ENCODE assay signal across 16 mouse cellular contexts in the genomic region with DNA sequence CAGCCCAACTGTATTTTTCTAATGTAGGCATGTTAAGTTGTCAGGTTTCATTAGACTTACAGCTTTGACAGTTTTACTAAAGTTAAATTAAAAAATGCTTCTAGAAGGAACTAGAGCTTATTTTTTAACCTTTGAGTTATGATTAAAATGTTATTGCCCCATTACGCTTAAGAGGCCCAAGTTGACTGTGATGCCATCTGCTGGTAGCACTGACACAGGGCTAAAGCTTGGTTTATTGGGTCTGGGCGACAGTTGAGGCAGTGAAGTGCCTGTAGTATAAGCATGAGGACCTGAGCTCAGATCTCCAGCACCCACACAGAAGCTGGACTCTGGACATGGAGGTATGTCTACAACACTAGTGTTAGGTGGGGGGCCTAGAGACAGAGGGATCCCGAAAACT. TPM values are rescaled to one million over a fixed set of nuclear protein-coding genes. Genes with fewer than 3 reads are reported as not detected.
DNase-seq lines count a peak whose midpoint lies in the region; ATAC-seq and TF ChIP-seq lines count a peak whose summit lies in the region.
"Had no signal": no experiment of that assay in that cellular context is flagged by ENCODE, and none has a peak within 500 bp of the region (broad histone marks: within the 10 kb centered on the region; RNA-seq: fewer than 3 reads in every experiment).

No protein-coding gene starts in this region.

- no peak for TF ChIP-seq POLR2A in kidney, adult 2 months (IDR thresholded peaks at IDR 0.05; ENCODE audit: low read depth, low read length)

- WGBS in kidney, adult 2 months = 86% methylated on average over 3 of the region's 3 CpGs
- 92% methylated on average over 3 of the region's 3 CpGs for WGBS in lung, embryonic 14.5 days
- WGBS in stomach, postnatal 0 days = 92% methylated on average over 3 of the region's 3 CpGs

- peak; percentile 43 for TF ChIP-seq CTCF in kidney, adult 2 months (conservative IDR thresholded peaks at IDR 0.05; ENCODE audit: insufficient read depth, insufficient read length, low read depth, low read length)
- peak; percentile 14; the same call in 1 of the 2 replicates for TF ChIP-seq CTCF in lung, embryonic 14.5 days (IDR thresholded peaks at IDR 0.05; ENCODE audit: low read depth)
- peak; percentile 51 for TF ChIP-seq CTCF in stomach, postnatal 0 days (IDR thresholded peaks at IDR 0.05; ENCODE audit: low read depth)

- peaks cover 25% of the 10 kb centered on the region for H3K4me1 ChIP-seq in kidney, adult 2 months (ENCODE audit: control insufficient read depth, insufficient read depth, low read length)
- H3K4me1 ChIP-seq in lung, embryonic 14.5 days (ENCODE audit: insufficient read depth) = no peaks in the 10 kb centered on the region
- H3K4me1 ChIP-seq in stomach, postnatal 0 days (replicated peaks; ENCODE audit: control insufficient read depth, insufficient read depth) = no peaks in the 10 kb centered on the region

- H3K4me3 ChIP-seq in kidney, adult 2 months (ENCODE audit: insufficient read depth, low read depth, low read length) = no peak overlapping the region
- H3K4me3 ChIP-seq in lung, embryonic 14.5 days (ENCODE audit: low read depth, low read length) = no peak overlapping the region
- H3K4me3 ChIP-seq in stomach, postnatal 0 days (ENCODE audit: low read depth, low read length) = no peak overlapping the region
- H3K4me3 ChIP-seq: embryonic facial prominence, embryonic 13.5 days; heart, embryonic 15.5 days; hindbrain, embryonic 10.5 days; limb, embryonic 13.5 days had no signal

- H3K9ac ChIP-seq in lung, embryonic 14.5 days = no peak overlapping the region
- no peak overlapping the region for H3K9ac ChIP-seq in stomach, postnatal 0 days (ENCODE audit: low read length)
- H3K9ac ChIP-seq: embryonic facial prominence, embryonic 13.5 days; heart, embryonic 15.5 days; limb, embryonic 13.5 days had no signal

- no peak for ATAC-seq in lung, embryonic 14.5 days (ENCODE audit: insufficient read depth)
- no peak for ATAC-seq in stomach, postnatal 0 days (ENCODE audit: low FRiP score, low TSS enrichment)
- ATAC-seq: activated CD4-positive, CD25-positive, alpha-beta regulatory T cell, adult 4 months; forebrain, embryonic 16.5 days had no signal

- no peak overlapping the region for H3K4me2 ChIP-seq in lung, embryonic 14.5 days
- H3K4me2 ChIP-seq in stomach, postnatal 0 days (replicated peaks; ENCODE audit: low read depth) = no peak overlapping the region
- H3K4me2 ChIP-seq: embryonic facial prominence, embryonic 13.5 days; heart, embryonic 15.5 days; limb, embryonic 13.5 days had no signal

- no peaks in the 10 kb centered on the region for H3K27me3 ChIP-seq in kidney, adult 2 months (replicated peaks; ENCODE audit: control insufficient read depth, insufficient read depth, low read length)
- H3K27me3 ChIP-seq in lung, embryonic 14.5 days (ENCODE audit: insufficient read depth, low read length) = no peaks in the 10 kb centered on the region
- H3K27me3 ChIP-seq in stomach, postnatal 0 days (ENCODE audit: control insufficient read depth, insufficient read depth, low read length) = no peaks in the 10 kb centered on the region
- H3K27me3 ChIP-seq: embryonic facial prominence, embryonic 13.5 days; heart, embryonic 15.5 days; limb, embryonic 13.5 days had no signal

- H3K36me3 ChIP-seq in kidney, adult 2 months (ENCODE audit: control insufficient read depth, insufficient read depth, low read length) = no peaks in the 10 kb centered on the region
- no peaks in the 10 kb centered on the region for H3K36me3 ChIP-seq in lung, embryonic 14.5 days (ENCODE audit: insufficient read depth)
- no peaks in the 10 kb centered on the region for H3K36me3 ChIP-seq in stomach, postnatal 0 days (ENCODE audit: control insufficient read depth, insufficient read depth, low read length)
- H3K36me3 ChIP-seq: embryonic facial prominence, embryonic 13.5 days; heart, embryonic 15.5 days; hindbrain, embryonic 10.5 days had no signal

- no peak for DNase-seq in kidney, adult 2 months
- no peak for DNase-seq in kidney, postnatal 10 days
- DNase-seq in lung, embryonic 14.5 days = no peak
- DNase-seq in lung, postnatal 25 days (ENCODE audit: low spot score) = no peak
- DNase-seq in ES-CJ7 (ENCODE audit: low read depth, low spot score) = peak; percentile 9
- DNase-seq in stomach, postnatal 0 days (ENCODE audit: low spot score) = no peak
- no peak for DNase-seq in spleen, adult 12 weeks (ENCODE audit: low spot score)
- DNase-seq: adrenal gland, postnatal 14 days; cerebellum, adult 18-20 months; right cerebral cortex, postnatal 25 days had no signal

- no peak overlapping the region for H3K27ac ChIP-seq in kidney, adult 2 months (ENCODE audit: insufficient read depth, low read depth, low read length)
- no peak overlapping the region for H3K27ac ChIP-seq in lung, embryonic 14.5 days (ENCODE audit: low read depth)
- no peak overlapping the region for H3K27ac ChIP-seq in stomach, postnatal 0 days (replicated peaks)
- H3K27ac ChIP-seq: embryonic facial prominence, embryonic 13.5 days; heart, embryonic 15.5 days; hindbrain, embryonic 10.5 days; limb, embryonic 13.5 days had no signal

- TF ChIP-seq EP300 in stomach, postnatal 0 days (optimal IDR thresholded peaks at IDR 0.05) = no peak

- H3K9me3 ChIP-seq in lung, embryonic 14.5 days (ENCODE audit: low read depth, low read length) = no peaks in the 10 kb centered on the region
- no peaks in the 10 kb centered on the region for H3K9me3 ChIP-seq in stomach, postnatal 0 days (ENCODE audit: control insufficient read depth, low read length)
- H3K9me3 ChIP-seq: embryonic facial prominence, embryonic 13.5 days; heart, embryonic 15.5 days; hindbrain, embryonic 10.5 days; limb, embryonic 13.5 days had no signal

RNA-seq across cellular contexts. Expression of gene Ppp2r3a, which starts 47.5 kb away (rescaled TPM):
- polyA plus RNA-seq in kidney, adult 2 months (2012; rRNA removed) = 13.9 and 17.6 TPM in 2 replicates
- 14.2 and 14.4 TPM in 2 replicates for polyA plus RNA-seq in lung, embryonic 14.5 days (2014; fragmentation: Nextera tagmentation; extraction: Ambion mirVana)
- 6.8 TPM in 2 replicates for polyA plus RNA-seq in stomach, postnatal 0 days (2015; fragmentation: Nextera tagmentation; extraction: Ambion mirVana)
